Mouse (Mus musculus) embryonic facial prominence, embryonic 11.5 days (tissue): ENCODE measurements around the gene Tnni2. TPM values are rescaled to one million over a fixed set of nuclear protein-coding genes. Genes with fewer than 3 reads are reported as not detected.

ENCODE experiments used
- ATAC-seq: fragments of 200-750 bp; cut with Nextera tagmentation; replicated peaks from 2 replicates; pipeline ENCODE4 v1.8.0; 2017; ENCODE audit warnings: low read depth; ENCODE audit not compliant: insufficient number of reproducible peaks, low FRiP score, low TSS enrichment
- DNase-seq: peaks from one replicate; pipeline ENCODE4 v3.0.0-alpha.2; 2015; ENCODE audit warnings: low spot score
- H3K27ac ChIP-seq: fragments of 300-500 bp; sonication (generic); replicated peaks from 2 replicates; pipeline ENCODE4 v1.5.1; 2014; ENCODE audit warnings: mild to moderate bottlenecking, low read depth, low read length, control low read depth
- H3K27me3 ChIP-seq: fragments of 300-500 bp; sonication (generic); 2 replicates; pipeline ENCODE4 v1.6.1; 2014; ENCODE audit warnings: mild to moderate bottlenecking, low read length, moderate library complexity, mixed read lengths; ENCODE audit not compliant: control insufficient read depth, insufficient read depth
- H3K36me3 ChIP-seq: fragments of 300-500 bp; sonication (generic); replicated peaks from 2 replicates; pipeline ENCODE4 v1.6.1; 2014; ENCODE audit warnings: low read depth, mild to moderate bottlenecking, low read length, moderate library complexity, mixed read lengths; ENCODE audit not compliant: control insufficient read depth, insufficient read depth
- H3K4me1 ChIP-seq: fragments of 300-500 bp; sonication (generic); 2 replicates; pipeline ENCODE4 v1.6.1; 2014; ENCODE audit warnings: low read length, mixed read lengths; ENCODE audit not compliant: control insufficient read depth, insufficient read depth
- H3K4me2 ChIP-seq: fragments of 300-500 bp; sonication (generic); 2 replicates; pipeline ENCODE4 v1.6.1; 2014; ENCODE audit warnings: low read depth, mild to moderate bottlenecking, control low read depth, low read length, moderate library complexity
- H3K4me3 ChIP-seq: fragments of 300-500 bp; sonication (generic); 2 replicates; pipeline ENCODE4 v1.5.1; 2014; ENCODE audit warnings: low read depth, low read length, control low read depth
- H3K9ac ChIP-seq: fragments of 300-500 bp; sonication (generic); replicated peaks from 2 replicates; pipeline ENCODE4 v1.6.1; 2014; ENCODE audit warnings: mild to moderate bottlenecking, control low read depth, low read length
- H3K9me3 ChIP-seq: fragments of 300-500 bp; sonication (generic); replicated peaks from 2 replicates; pipeline ENCODE4 v1.6.1; 2016; ENCODE audit warnings: mild to moderate bottlenecking, low read length, inconsistent platforms, mixed read lengths; ENCODE audit not compliant: control insufficient read depth
- WGBS: fragments of 180-500 bp; shearing (Covaris S2); extraction: QIAGEN DNeasy Blood & Tissue Kit; methylation state at CpG from one replicate; pipeline ENCODE4 v1.1.7; 2014; 5-methylcytosine and 5-hydroxymethylcytosine counted together
- polyA plus RNA-seq: library from polyadenylated mRNA; unstranded; fragments of >200 nt; fragmentation: Nextera tagmentation; extraction: Ambion mirVana; gene quantifications from 2 replicates; pipeline ENCODE4 v1.2.1, GENCODE M21; 2014

The Tnni2 gene
- polyA plus RNA-seq, 1 experiment from 2014 or later: 2.7 TPM

DNA sequence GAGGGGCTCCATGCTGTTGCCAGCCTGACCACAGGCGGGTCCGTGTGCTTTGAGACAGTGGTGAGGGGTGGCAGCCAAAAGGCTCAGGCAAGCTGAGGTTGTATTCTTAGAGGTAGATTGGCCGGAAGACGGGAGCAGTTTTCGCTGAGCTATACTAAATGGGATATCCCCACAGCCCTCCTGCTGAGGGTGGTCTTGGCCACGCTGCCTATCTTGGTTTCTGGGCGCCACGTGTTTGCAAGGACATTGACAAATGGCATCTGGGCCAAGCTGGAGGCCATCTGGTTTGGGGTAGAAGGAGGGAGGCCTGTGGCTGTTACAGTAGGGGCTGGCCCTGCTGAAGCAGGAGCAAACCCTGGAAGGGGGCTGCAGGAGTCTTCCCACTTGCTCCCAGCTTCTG lies 51.9 kb downstream of the Tnni2 start:
- H3K36me3 ChIP-seq: no peaks in the 10 kb centered on the region
- WGBS: 78% methylated on average over 8 of the region's 8 CpGs
- no peak overlapping the region for H3K4me3 ChIP-seq
- H3K9me3 ChIP-seq: no peaks in the 10 kb centered on the region
- ATAC-seq: no peak
- no peak overlapping the region for H3K9ac ChIP-seq
- H3K4me1 ChIP-seq: no peaks in the 10 kb centered on the region; the same call in 1 of the 2 replicates
- DNase-seq: no peak
- H3K27ac ChIP-seq: no peak overlapping the region
- no peaks in the 10 kb centered on the region for H3K27me3 ChIP-seq
- H3K4me2 ChIP-seq: no peak overlapping the region

Other genes with a start within 250 kb of the Tnni2 start
- not detected in 2 replicates for gene Krtap5-3, start 240.4 kb upstream of the Tnni2 start, polyA plus RNA-seq
- not detected in 2 replicates for gene Gm7579, start 229.9 kb upstream of the Tnni2 start, polyA plus RNA-seq
- gene Krtap5-5, start 211.8 kb upstream of the Tnni2 start, polyA plus RNA-seq: not detected in 2 replicates
- gene Gm40460, start 200.7 kb upstream of the Tnni2 start, polyA plus RNA-seq: not detected in 2 replicates
- not detected in 2 replicates for gene Gm2431, start 183.5 kb upstream of the Tnni2 start, polyA plus RNA-seq
- not detected in 2 replicates for gene Gm4559, start 167.4 kb upstream of the Tnni2 start, polyA plus RNA-seq
- gene Krtap5-1, start 144.7 kb upstream of the Tnni2 start, polyA plus RNA-seq: not detected in 2 replicates
- gene Krtap5-4, start 138.3 kb upstream of the Tnni2 start, polyA plus RNA-seq: 0.20 TPM in 1 of 2 replicates, not detected in the other
- gene Ifitm10, start 68.1 kb upstream of the Tnni2 start, polyA plus RNA-seq: 0.97 and 1.9 TPM in 2 replicates
- 2.0 TPM in 1 of 2 replicates, not detected in the other for gene Gm49369, start 59.1 kb upstream of the Tnni2 start, polyA plus RNA-seq
- 163 and 197 TPM in 2 replicates for gene Ctsd, start 53.8 kb upstream of the Tnni2 start, polyA plus RNA-seq
- gene Syt8, start 7.0 kb upstream of the Tnni2 start, polyA plus RNA-seq: 0.52 TPM in 1 of 2 replicates, not detected in the other
- 23.3 and 23.7 TPM in 2 replicates for gene Lsp1, start 19.0 kb downstream of the Tnni2 start, polyA plus RNA-seq
- gene Tnnt3, start 57.0 kb downstream of the Tnni2 start, polyA plus RNA-seq: 1.5 and 2.8 TPM in 2 replicates
- 16.4 and 17.2 TPM in 2 replicates for gene Mrpl23, start 90.9 kb downstream of the Tnni2 start, polyA plus RNA-seq
- gene Igf2, start 225.0 kb downstream of the Tnni2 start, polyA plus RNA-seq: 313 and 355 TPM in 2 replicates
- gene Gm49394, start 228.1 kb downstream of the Tnni2 start, polyA plus RNA-seq: 0.08 TPM in 1 of 2 replicates, not detected in the other